Mouse (Mus musculus): ENCODE measurements around the gene Emsy.

GRCm38 (mm10) chr7:98651651-98652050 is 4.9 kb downstream of the Emsy start:
- TF ChIP-seq CTCF (IDR thresholded peaks at IDR 0.05; ENCODE audit: low read depth) (no peak), EP300 (IDR thresholded peaks at IDR 0.05; ENCODE audit: low read depth) (no peak)
